Mouse (Mus musculus): ENCODE data around the gene Pex11b.

GRCm38 (mm10) chr3:96606618-96607017, 28.6 kb upstream of the Pex11b start:
- no peak for TF ChIP-seq EP300 (optimal IDR thresholded peaks at IDR 0.05)
- no peak for TF ChIP-seq CTCF (IDR thresholded peaks at IDR 0.05; ENCODE audit: low read depth)

Data from stomach, postnatal 0 days (tissue).